Mouse (Mus musculus): Measurements from ENCODE around the gene Ivns1abp. TPM values are rescaled to one million over a fixed set of nuclear protein-coding genes. Genes with fewer than 3 reads are reported as not detected.

The Ivns1abp gene
- polyA plus RNA-seq, 2 experiments, result 208 to 235 TPM

DNA sequence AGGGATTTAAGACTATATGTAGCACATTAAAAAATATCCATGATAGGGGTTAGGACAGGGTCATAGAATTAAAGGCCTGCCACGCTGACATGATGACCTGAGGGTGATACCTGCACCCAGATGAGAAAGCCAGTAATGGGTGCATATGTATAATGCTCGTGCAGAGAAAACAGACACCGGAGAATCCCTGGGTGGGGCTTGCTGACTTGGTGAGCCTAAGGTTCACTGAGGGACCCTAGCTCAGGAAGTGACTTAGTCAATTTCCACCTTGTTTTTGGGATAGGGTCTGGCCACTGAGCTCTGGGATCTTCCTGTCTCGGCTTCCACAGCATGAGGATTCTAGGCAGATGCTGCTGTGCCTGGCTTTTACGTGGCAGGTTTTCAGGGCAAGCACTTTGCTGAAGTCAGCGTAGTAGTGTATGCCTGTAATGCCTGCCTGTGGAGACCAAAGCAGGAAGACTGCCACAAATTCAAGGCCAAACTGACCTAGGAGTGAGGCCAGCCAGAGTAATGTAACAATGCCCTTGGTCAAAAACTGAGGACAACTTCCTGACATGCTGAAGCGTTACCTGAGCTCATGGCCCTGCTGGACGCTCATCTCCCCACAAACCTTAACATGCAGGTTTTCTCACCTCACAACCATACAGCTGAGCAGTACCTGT lies 22.8 kb downstream of the Ivns1abp start:
- no peak for ATAC-seq (ENCODE audit: low FRiP score, low read depth)
- WGBS, result 89% methylated on average over 8 of the region's 8 CpGs

DNA sequence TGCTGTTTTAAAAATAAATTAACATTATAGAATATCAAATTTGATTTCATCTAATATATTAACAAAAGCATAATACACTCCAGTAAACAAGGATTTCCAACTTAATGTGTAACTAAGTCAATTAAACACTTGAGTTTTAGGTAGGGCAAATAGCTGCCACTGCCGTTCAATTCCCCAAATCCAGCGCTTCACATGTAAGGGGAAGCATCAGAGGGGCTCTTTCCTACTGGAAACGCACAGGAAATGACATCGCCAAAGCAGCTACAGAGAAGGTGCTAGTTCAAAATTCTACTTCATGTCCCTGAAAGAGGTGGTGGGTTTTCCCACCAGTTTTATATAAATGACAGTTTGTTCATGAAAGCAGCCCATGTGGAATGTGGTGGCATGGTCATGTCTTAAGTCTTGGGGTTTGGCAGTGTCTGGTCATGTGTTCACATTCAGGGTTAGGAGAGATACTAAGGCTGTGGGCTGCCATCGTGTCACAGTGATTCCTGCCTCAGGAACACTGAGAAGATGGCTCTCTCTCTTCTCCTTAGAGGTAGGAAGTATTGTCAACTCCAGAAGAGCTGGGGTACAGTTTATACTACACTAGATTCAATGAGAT lies 23.5 kb downstream of the Ivns1abp start:
- Histone ChIP-seq H3K9ac (ENCODE audit: low read depth, low read length, severe bottlenecking) (no peak overlapping the region), H3K27ac (replicated peaks; ENCODE audit: low read depth, low read length) (no peak overlapping the region), H3K4me3 (replicated peaks; ENCODE audit: low read length) (no peak overlapping the region), H3K4me1 (ENCODE audit: control insufficient read depth, insufficient read depth, low read length) (no peaks in the 10 kb centered on the region), H3K27me3 (ENCODE audit: control insufficient read depth, insufficient read depth, low read length) (no peaks in the 10 kb centered on the region), H3K4me2 (replicated peaks; ENCODE audit: low read depth, low read length, severe bottlenecking) (no peak overlapping the region), H3K9me3 (ENCODE audit: control insufficient read depth, low read length) (no peaks in the 10 kb centered on the region), H3K36me3 (ENCODE audit: control insufficient read depth, insufficient read depth, low read length) (peaks cover 74% of the 10 kb centered on the region)
- DNase-seq (ENCODE audit: low spot score), result no peak
- no peak for ATAC-seq (ENCODE audit: low FRiP score, low read depth)
- no peak for TF ChIP-seq POLR2A (IDR thresholded peaks at IDR 0.05; ENCODE audit: borderline replicate concordance, extremely low read depth, insufficient read depth, insufficient read length)
- WGBS, result 88% methylated on average over 5 of the region's 5 CpGs

More for the DNA sequence above, 22.8 kb downstream of the Ivns1abp start:
- Histone ChIP-seq H3K36me3 (ENCODE audit: control insufficient read depth, insufficient read depth, low read length) (peaks cover 81% of the 10 kb centered on the region), H3K27ac (replicated peaks; ENCODE audit: low read depth, low read length) (no peak overlapping the region), H3K4me1 (ENCODE audit: control insufficient read depth, insufficient read depth, low read length) (no peaks in the 10 kb centered on the region), H3K9me3 (ENCODE audit: control insufficient read depth, low read length) (no peaks in the 10 kb centered on the region), H3K4me2 (replicated peaks; ENCODE audit: low read depth, low read length, severe bottlenecking) (no peak overlapping the region), H3K4me3 (replicated peaks; ENCODE audit: low read length) (no peak overlapping the region), H3K27me3 (ENCODE audit: control insufficient read depth, insufficient read depth, low read length) (no peaks in the 10 kb centered on the region), H3K9ac (ENCODE audit: low read depth, low read length, severe bottlenecking) (no peak overlapping the region)
- no peak for TF ChIP-seq POLR2A (IDR thresholded peaks at IDR 0.05; ENCODE audit: borderline replicate concordance, extremely low read depth, insufficient read depth, insufficient read length)
- no peak for DNase-seq (ENCODE audit: low spot score)

DNA sequence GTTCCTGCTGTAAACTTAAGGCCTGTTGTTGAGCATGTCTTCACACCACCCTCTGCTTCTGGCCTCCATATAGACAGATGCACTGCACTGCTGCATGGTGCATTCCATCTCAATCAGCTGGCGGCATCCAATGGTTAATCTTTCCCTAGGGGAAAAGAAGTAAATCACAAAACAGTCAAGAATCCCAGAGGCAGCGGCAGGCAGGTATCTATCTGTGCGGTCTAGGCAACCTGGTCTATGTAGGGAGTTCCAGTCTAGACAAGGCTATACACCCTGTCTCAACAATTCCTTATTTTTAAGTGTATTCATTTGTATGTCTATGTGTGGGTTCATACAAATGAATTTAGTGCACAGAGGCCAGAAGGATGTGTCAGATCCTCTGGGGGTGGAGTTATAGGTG lies 24.2 kb downstream of the Ivns1abp start:
- H3K9me3 ChIP-seq (ENCODE audit: control insufficient read depth, low read length), result no peaks in the 10 kb centered on the region
- no peaks in the 10 kb centered on the region for H3K27me3 ChIP-seq (ENCODE audit: control insufficient read depth, insufficient read depth, low read length)
- ATAC-seq (ENCODE audit: low FRiP score, low read depth) (no peak), DNase-seq (ENCODE audit: low spot score) (no peak)
- WGBS, result 76% methylated on average over 3 of the region's 3 CpGs
- no peak for TF ChIP-seq POLR2A (IDR thresholded peaks at IDR 0.05; ENCODE audit: borderline replicate concordance, extremely low read depth, insufficient read depth, insufficient read length)
- H3K36me3 ChIP-seq (ENCODE audit: control insufficient read depth, insufficient read depth, low read length), result peaks cover 68% of the 10 kb centered on the region
- H3K4me2 ChIP-seq (replicated peaks; ENCODE audit: low read depth, low read length, severe bottlenecking), result no peak overlapping the region
- no peak overlapping the region for H3K4me3 ChIP-seq (replicated peaks; ENCODE audit: low read length)
- H3K4me1 ChIP-seq (ENCODE audit: control insufficient read depth, insufficient read depth, low read length), result no peaks in the 10 kb centered on the region
- no peak overlapping the region for H3K9ac ChIP-seq (ENCODE audit: low read depth, low read length, severe bottlenecking)
- no peak overlapping the region for H3K27ac ChIP-seq (replicated peaks; ENCODE audit: low read depth, low read length)

DNA sequence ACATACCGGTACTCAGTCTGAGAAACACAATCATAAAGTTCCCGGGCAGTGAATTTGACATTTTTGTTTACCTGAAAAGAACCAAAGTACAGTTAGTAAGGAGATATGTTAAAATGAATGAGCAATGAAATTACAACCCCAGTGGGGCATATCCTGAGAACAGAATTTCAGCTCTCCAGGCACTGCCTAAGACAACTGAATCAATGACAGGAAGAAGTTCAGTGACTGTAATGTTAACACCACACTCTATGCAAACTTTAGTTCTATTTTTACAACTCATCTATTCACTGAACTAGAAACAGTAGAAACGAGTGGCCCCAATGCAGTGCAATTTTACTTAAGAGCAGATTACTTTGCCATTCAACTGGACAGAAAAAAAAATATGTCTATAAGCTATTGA lies 26.3 kb downstream of the Ivns1abp start:
- no peak for TF ChIP-seq POLR2A (IDR thresholded peaks at IDR 0.05; ENCODE audit: borderline replicate concordance, extremely low read depth, insufficient read depth, insufficient read length)
- Histone ChIP-seq H3K27me3 (ENCODE audit: control insufficient read depth, insufficient read depth, low read length) (no peaks in the 10 kb centered on the region), H3K9me3 (ENCODE audit: control insufficient read depth, low read length) (no peaks in the 10 kb centered on the region), H3K4me1 (ENCODE audit: control insufficient read depth, insufficient read depth, low read length) (no peaks in the 10 kb centered on the region), H3K36me3 (ENCODE audit: control insufficient read depth, insufficient read depth, low read length) (peaks cover 51% of the 10 kb centered on the region), H3K9ac (ENCODE audit: low read depth, low read length, severe bottlenecking) (no peak overlapping the region), H3K27ac (replicated peaks; ENCODE audit: low read depth, low read length) (no peak overlapping the region), H3K4me3 (replicated peaks; ENCODE audit: low read length) (no peak overlapping the region), H3K4me2 (replicated peaks; ENCODE audit: low read depth, low read length, severe bottlenecking) (no peak overlapping the region)
- 85% methylated on average over 3 of the region's 3 CpGs for WGBS
- ATAC-seq (ENCODE audit: low FRiP score, low read depth), result no peak
- DNase-seq (ENCODE audit: low spot score), result no peak

DNA sequence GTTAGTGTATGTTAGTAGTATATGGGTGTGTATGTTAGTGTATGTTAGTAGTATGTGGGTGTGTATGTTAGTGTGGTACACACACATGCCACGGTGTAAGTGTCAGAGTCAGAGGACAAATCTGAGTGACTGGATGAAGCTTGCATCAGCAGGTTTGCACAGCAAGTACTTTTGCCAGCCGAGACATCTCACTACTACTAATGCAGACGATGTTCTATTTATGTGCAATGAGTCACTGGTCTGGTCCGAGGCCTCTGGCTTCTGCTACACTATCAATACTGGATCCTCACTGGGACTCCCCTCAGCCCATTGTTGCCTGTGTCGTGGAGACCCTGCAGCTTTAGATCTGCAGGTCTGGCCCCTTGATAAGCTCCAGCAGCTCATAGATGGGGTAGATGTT lies 27.3 kb downstream of the Ivns1abp start:
- Histone ChIP-seq H3K9me3 (ENCODE audit: control insufficient read depth, low read length) (no peaks in the 10 kb centered on the region), H3K27me3 (ENCODE audit: control insufficient read depth, insufficient read depth, low read length) (no peaks in the 10 kb centered on the region), H3K4me2 (replicated peaks; ENCODE audit: low read depth, low read length, severe bottlenecking) (no peak overlapping the region), H3K27ac (replicated peaks; ENCODE audit: low read depth, low read length) (no peak overlapping the region), H3K4me3 (replicated peaks; ENCODE audit: low read length) (no peak overlapping the region), H3K36me3 (ENCODE audit: control insufficient read depth, insufficient read depth, low read length) (peaks cover 43% of the 10 kb centered on the region), H3K9ac (ENCODE audit: low read depth, low read length, severe bottlenecking) (no peak overlapping the region), H3K4me1 (ENCODE audit: control insufficient read depth, insufficient read depth, low read length) (no peaks in the 10 kb centered on the region)
- 96% methylated on average over 5 of the region's 5 CpGs for WGBS
- DNase-seq (ENCODE audit: low spot score), result no peak
- TF ChIP-seq POLR2A (IDR thresholded peaks at IDR 0.05; ENCODE audit: borderline replicate concordance, extremely low read depth, insufficient read depth, insufficient read length), result no peak
- no peak for ATAC-seq (ENCODE audit: low FRiP score, low read depth)

Data from limb, embryonic 14.5 days (tissue).